Mouse (Mus musculus) heart, postnatal 0 days (tissue): ENCODE measurements around the gene Relt. TPM values are rescaled to one million over a fixed set of nuclear protein-coding genes. Genes with fewer than 3 reads are reported as not detected.

Experiments
- ATAC-seq: fragments of 200-750 bp; cut with Nextera tagmentation; 2 replicates; pipeline ENCODE4 v1.8.0; 2017; ENCODE audit warnings: low read depth, moderate number of reproducible peaks, moderate library complexity; ENCODE audit not compliant: insufficient read depth
- DNase-seq: peaks from one replicate; pipeline ENCODE4 v3.0.0-alpha.2; 2016; ENCODE audit warnings: low spot score
- H3K27ac ChIP-seq: fragments of 300-500 bp; sonication (generic); 2 replicates; pipeline ENCODE4 v1.5.1; 2014; ENCODE audit warnings: low read depth, mild to moderate bottlenecking
- H3K27me3 ChIP-seq: fragments of 300-500 bp; sonication (generic); 2 replicates; pipeline ENCODE4 v1.6.1; 2014; ENCODE audit warnings: low read length, mixed read lengths; ENCODE audit not compliant: control insufficient read depth, insufficient read depth
- H3K36me3 ChIP-seq: fragments of 300-500 bp; sonication (generic); replicated peaks from 2 replicates; pipeline ENCODE4 v1.6.1; 2014; ENCODE audit warnings: low read length, mixed read lengths; ENCODE audit not compliant: control insufficient read depth, insufficient read depth
- H3K4me1 ChIP-seq: fragments of 300-500 bp; sonication (generic); 2 replicates; pipeline ENCODE4 v1.6.1; 2014; ENCODE audit warnings: antibody characterized with exemption; ENCODE audit not compliant: control insufficient read depth, insufficient read depth
- H3K4me2 ChIP-seq: fragments of 300-500 bp; sonication (generic); 2 replicates; pipeline ENCODE4 v1.6.1; 2014; ENCODE audit warnings: low read depth, mild to moderate bottlenecking, low read length, moderate library complexity
- H3K4me3 ChIP-seq: fragments of 300-500 bp; sonication (generic); 2 replicates; pipeline ENCODE4 v1.5.1; 2014; ENCODE audit warnings: low read depth, low read length
- H3K9ac ChIP-seq: fragments of 300-500 bp; sonication (generic); replicated peaks from 2 replicates; pipeline ENCODE4 v1.6.1; 2014; ENCODE audit warnings: low read depth, low read length, mixed read lengths
- H3K9me3 ChIP-seq: fragments of 300-500 bp; sonication (generic); replicated peaks from 2 replicates; pipeline ENCODE4 v1.6.1; 2016; ENCODE audit warnings: low read length; ENCODE audit not compliant: control insufficient read depth
- CTCF ChIP-seq: IDR thresholded peaks from 2 replicates; pipeline ENCODE4 v1.5.1; 2016; ENCODE audit warnings: antibody characterized with exemption, control low read depth, low read depth
- EP300 ChIP-seq: IDR thresholded peaks from 2 replicates; pipeline ENCODE4 v1.6.1; 2016; ENCODE audit warnings: antibody characterized with exemption, low read depth
- WGBS: fragments of 180-500 bp; shearing (Covaris S2); extraction: QIAGEN DNeasy Blood & Tissue Kit; methylation state at CpG from one replicate; pipeline ENCODE4 v1.1.7; 2014; 5-methylcytosine and 5-hydroxymethylcytosine counted together
- polyA plus RNA-seq: library from polyadenylated mRNA; unstranded; fragments of >200 nt; fragmentation: Nextera tagmentation; extraction: Ambion mirVana; gene quantifications from 2 replicates; pipeline ENCODE4 v1.2.1, GENCODE M21; 2015
- total RNA-seq: library from RNA; depleted of rRNA; stranded (reverse); fragments of >200 nt; gene quantifications from 2 replicates; pipeline ENCODE4 v1.2.3, GENCODE M21; 2014; ENCODE audit warnings: low replicate concordance

Gene Relt
- total and polyA plus RNA-seq, 2 experiments from 2014 or later, result 2.3 to 5.1 TPM

GRCm38 (mm10) chr7:100875822-100876221 is 12.6 kb upstream of the Relt start:
- Histone ChIP-seq H3K27me3 (no peaks in the 10 kb centered on the region), H3K4me1 (peaks cover 5% of the 10 kb centered on the region; the same call in 1 of the 2 replicates), H3K9ac (no peak overlapping the region), H3K4me2 (no peak overlapping the region), H3K27ac (peak overlapping the region; percentile 69), H3K36me3 (peaks cover 64% of the 10 kb centered on the region), H3K9me3 (no peaks in the 10 kb centered on the region), H3K4me3 (no peak overlapping the region)
- ATAC-seq (no peak), DNase-seq (peak; percentile 49)
- TF ChIP-seq EP300 (no peak), CTCF (no peak)
- 56% methylated on average over 1 of the region's 1 CpGs for WGBS

DNA sequence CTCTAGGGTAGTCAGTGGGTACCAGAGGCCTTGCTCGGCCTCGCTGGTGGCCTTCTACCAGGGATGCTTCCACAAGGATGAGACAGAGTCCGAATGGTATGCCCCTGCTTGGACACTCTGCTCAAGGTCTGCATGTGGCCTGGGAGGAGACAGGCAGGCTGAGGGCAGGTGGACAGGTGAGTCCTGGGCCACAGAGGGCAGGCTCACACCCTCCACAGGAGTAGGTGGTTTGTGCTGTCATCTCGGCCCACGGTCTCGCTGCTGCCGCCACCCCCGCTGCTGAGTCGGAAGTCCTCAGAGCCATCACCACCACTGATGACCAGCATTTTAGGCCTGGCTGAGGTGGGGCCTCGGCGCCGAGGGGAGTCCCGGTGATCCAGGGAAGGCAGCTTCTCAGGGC is 10.0 kb upstream of the Relt start:
- no peak overlapping the region for H3K4me2 ChIP-seq
- H3K4me1 ChIP-seq, result peaks cover 5% of the 10 kb centered on the region; the same call in 1 of the 2 replicates
- no peak for ATAC-seq
- no peaks in the 10 kb centered on the region for H3K9me3 ChIP-seq
- TF ChIP-seq EP300 (no peak), CTCF (no peak)
- H3K9ac ChIP-seq, result no peak overlapping the region
- no peaks in the 10 kb centered on the region for H3K27me3 ChIP-seq
- H3K27ac ChIP-seq, result no peak overlapping the region
- peaks cover 42% of the 10 kb centered on the region for H3K36me3 ChIP-seq
- H3K4me3 ChIP-seq, result no peak overlapping the region
- no peak for DNase-seq
- 85% methylated on average over 13 of the region's 13 CpGs for WGBS

GRCm38 (mm10) chr7:100871892-100872291 is 8.6 kb upstream of the Relt start:
- peaks cover 30% of the 10 kb centered on the region for H3K36me3 ChIP-seq
- no peak overlapping the region for H3K27ac ChIP-seq
- H3K4me1 ChIP-seq, result peaks cover 5% of the 10 kb centered on the region; the same call in 1 of the 2 replicates
- no peak for ATAC-seq
- no peaks in the 10 kb centered on the region for H3K9me3 ChIP-seq
- no peak overlapping the region for H3K9ac ChIP-seq
- DNase-seq, result no peak
- 46% methylated on average over 5 of the region's 5 CpGs for WGBS
- no peak overlapping the region for H3K4me2 ChIP-seq
- no peak overlapping the region for H3K4me3 ChIP-seq
- no peaks in the 10 kb centered on the region for H3K27me3 ChIP-seq
- TF ChIP-seq EP300 (no peak), CTCF (no peak)

DNA sequence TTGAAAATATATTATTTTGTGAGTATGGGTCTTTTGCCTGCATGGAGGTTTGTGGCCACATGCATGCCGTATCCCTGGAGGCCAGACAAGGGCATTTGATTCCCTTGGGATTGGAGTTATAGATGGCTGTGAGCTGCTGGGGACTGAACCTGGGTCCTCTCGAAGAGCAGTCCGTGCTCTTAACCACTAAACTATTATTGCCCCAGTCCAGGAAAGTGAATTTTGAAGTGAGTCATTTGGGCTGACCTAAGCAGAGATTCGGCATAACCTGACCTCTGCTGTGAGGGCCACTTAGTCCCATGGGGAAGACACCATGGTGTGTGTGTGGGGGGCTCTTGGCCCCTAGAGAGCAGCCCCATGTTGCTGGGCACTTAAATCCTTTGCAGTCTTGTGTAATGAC is 8.1 kb upstream of the Relt start:
- Histone ChIP-seq H3K4me1 (peaks cover 4% of the 10 kb centered on the region; the same call in 1 of the 2 replicates), H3K9me3 (no peaks in the 10 kb centered on the region), H3K36me3 (peaks cover 27% of the 10 kb centered on the region), H3K27ac (no peak overlapping the region), H3K27me3 (no peaks in the 10 kb centered on the region), H3K9ac (no peak overlapping the region), H3K4me3 (no peak overlapping the region), H3K4me2 (no peak overlapping the region)
- TF ChIP-seq EP300, result no peak
- no peak for TF ChIP-seq CTCF
- WGBS, result 84% methylated on average over 4 of the region's 4 CpGs
- no peak for DNase-seq
- ATAC-seq, result no peak

- DNase-seq, result no peak
These were observed 6.8 kb upstream of the Relt start for GRCm38 (mm10) chr7:100869877-100870629.

More at GRCm38 (mm10) chr7:100869877-100870629, 6.8 kb upstream of the Relt start:
- Histone ChIP-seq H3K9me3 (no peaks in the 10 kb centered on the region), H3K27ac (no peak overlapping the region), H3K4me3 (no peak overlapping the region), H3K27me3 (no peaks in the 10 kb centered on the region), H3K4me1 (no peaks in the 10 kb centered on the region; the same call in 1 of the 2 replicates), H3K36me3 (peaks cover 25% of the 10 kb centered on the region), H3K4me2 (no peak overlapping the region), H3K9ac (no peak overlapping the region)
- 84% methylated on average over 8 of the region's 8 CpGs for WGBS
- no peak for TF ChIP-seq CTCF
- no peak for TF ChIP-seq EP300
- no peak for ATAC-seq
